Mouse (Mus musculus) limb, embryonic 13.5 days (tissue): ENCODE data around the gene Nodal. TPM values are rescaled to one million over a fixed set of nuclear protein-coding genes. Genes with fewer than 3 reads are reported as not detected.

Experiments
- ATAC-seq: fragments of 200-750 bp; cut with Nextera tagmentation; 2 replicates; pipeline ENCODE4 v1.8.0; 2017; ENCODE audit warnings: low read depth, moderate number of reproducible peaks, moderate TSS enrichment; ENCODE audit not compliant: low FRiP score
- H3K27ac ChIP-seq: fragments of 300-500 bp; sonication (generic); 2 replicates; pipeline ENCODE4 v1.5.1; 2015; ENCODE audit warnings: inconsistent platforms, mild to moderate bottlenecking, moderate library complexity
- H3K27me3 ChIP-seq: fragments of 300-500 bp; sonication (generic); 2 replicates; pipeline ENCODE4 v1.6.1; 2015; ENCODE audit warnings: mild to moderate bottlenecking, inconsistent platforms
- H3K36me3 ChIP-seq: fragments of 300-500 bp; sonication (generic); 2 replicates; pipeline ENCODE4 v1.6.1; 2015; ENCODE audit warnings: inconsistent platforms, mild to moderate bottlenecking, moderate library complexity
- H3K4me1 ChIP-seq: fragments of 300-500 bp; sonication (generic); 2 replicates; pipeline ENCODE4 v1.6.1; 2015; ENCODE audit warnings: inconsistent platforms
- H3K4me2 ChIP-seq: fragments of 300-500 bp; sonication (generic); replicated peaks from 2 replicates; pipeline ENCODE4 v1.6.1; 2015; ENCODE audit warnings: inconsistent platforms, mild to moderate bottlenecking, moderate library complexity
- H3K4me3 ChIP-seq: fragments of 300-500 bp; sonication (generic); 2 replicates; pipeline ENCODE4 v1.5.1; 2015; ENCODE audit warnings: moderate library complexity, mild to moderate bottlenecking, inconsistent platforms
- H3K9ac ChIP-seq: fragments of 300-500 bp; sonication (generic); 2 replicates; pipeline ENCODE4 v1.6.1; 2015; ENCODE audit warnings: mild to moderate bottlenecking, inconsistent platforms
- H3K9me3 ChIP-seq: fragments of 300-500 bp; sonication (generic); 2 replicates; pipeline ENCODE4 v1.6.1; 2016; ENCODE audit warnings: inconsistent platforms
- WGBS: fragments of 180-500 bp; shearing (Covaris S2); methylation state at CpG from one replicate; pipeline ENCODE4 v1.1.7; 2015; 5-methylcytosine and 5-hydroxymethylcytosine counted together
- polyA plus RNA-seq: library from polyadenylated mRNA; unstranded; fragments of >200 nt; fragmentation: Nextera tagmentation; extraction: Ambion mirVana; gene quantifications from 2 replicates; pipeline ENCODE4 v1.2.1, GENCODE M21; 2015

Nodal gene
- polyA plus RNA-seq, 1 experiment from 2014 or later = 0.19 TPM

DNA sequence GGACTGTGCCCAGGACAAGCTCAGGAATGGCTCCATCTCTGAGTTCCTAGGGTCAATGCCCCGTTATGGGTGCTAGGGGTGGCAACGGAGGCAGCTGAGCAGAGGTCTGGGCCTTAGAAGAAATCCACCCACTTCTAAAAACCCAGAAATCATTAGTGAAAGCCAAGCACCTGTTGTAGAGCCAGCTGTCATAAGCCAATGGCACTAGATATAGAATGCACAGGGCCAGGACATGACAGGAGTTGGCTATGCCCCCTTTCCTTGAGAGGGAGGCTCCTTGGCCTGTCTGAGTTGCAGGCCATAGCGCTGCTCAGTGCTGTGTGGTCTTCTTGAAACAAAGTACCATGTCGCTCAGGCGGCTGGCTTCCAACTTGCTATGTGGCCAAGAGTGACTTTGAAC is 17.4 kb upstream of the Nodal start:
- ATAC-seq = no peak
- Histone ChIP-seq H3K27ac (no peak overlapping the region), H3K9me3 (no peaks in the 10 kb centered on the region), H3K36me3 (no peaks in the 10 kb centered on the region), H3K4me1 (no peaks in the 10 kb centered on the region), H3K27me3 (peaks cover 3% of the 10 kb centered on the region), H3K4me2 (no peak overlapping the region), H3K4me3 (no peak overlapping the region), H3K9ac (no peak overlapping the region)
- WGBS = 79% methylated on average over 5 of the region's 5 CpGs

DNA sequence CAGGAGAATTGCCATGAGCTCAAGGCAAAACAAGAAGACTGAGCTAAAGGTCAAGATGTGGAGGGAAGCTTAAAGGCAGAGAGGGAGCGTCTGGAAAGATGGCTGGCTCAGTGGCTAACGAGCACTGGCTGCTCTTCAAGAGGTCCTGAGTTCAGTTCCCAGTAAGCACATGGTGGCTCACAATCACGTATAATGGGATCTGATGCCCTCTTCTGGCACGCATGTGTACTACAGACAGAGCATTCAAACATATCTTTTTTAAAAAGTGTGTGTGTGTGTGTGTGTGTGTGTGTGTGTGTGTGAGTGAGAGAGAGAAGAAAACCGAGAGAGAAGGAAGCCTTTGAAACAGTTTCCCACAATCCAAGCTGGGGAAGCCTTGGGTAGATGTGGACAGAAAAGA is 15.3 kb upstream of the Nodal start:
- no peak overlapping the region for H3K4me3 ChIP-seq
- H3K9ac ChIP-seq = no peak overlapping the region
- H3K9me3 ChIP-seq = no peaks in the 10 kb centered on the region
- WGBS = 71% methylated on average over 5 of the region's 5 CpGs
- H3K27me3 ChIP-seq = peaks cover 20% of the 10 kb centered on the region
- no peak for ATAC-seq
- H3K36me3 ChIP-seq = no peaks in the 10 kb centered on the region
- no peaks in the 10 kb centered on the region for H3K4me1 ChIP-seq
- no peak overlapping the region for H3K4me2 ChIP-seq
- H3K27ac ChIP-seq = no peak overlapping the region

- Histone ChIP-seq H3K4me2 (no peak overlapping the region), H3K36me3 (no peaks in the 10 kb centered on the region), H3K27ac (no peak overlapping the region), H3K4me3 (no peak overlapping the region), H3K4me1 (no peaks in the 10 kb centered on the region), H3K9ac (no peak overlapping the region), H3K27me3 (peaks cover 23% of the 10 kb centered on the region), H3K9me3 (no peaks in the 10 kb centered on the region)
- no peak for ATAC-seq
- 88% methylated on average over 2 of the region's 2 CpGs for WGBS
Observed at GRCm38 (mm10) chr10:61402911-61403310, 14.9 kb upstream of the Nodal start.

GRCm38 (mm10) chr10:61405958-61406357 is 11.8 kb upstream of the Nodal start:
- H3K9ac ChIP-seq = no peak overlapping the region

GRCm38 (mm10) chr10:61409776-61410175 is 8.0 kb upstream of the Nodal start:
- Histone ChIP-seq H3K27ac (no peak overlapping the region), H3K36me3 (no peaks in the 10 kb centered on the region), H3K4me1 (no peaks in the 10 kb centered on the region), H3K4me2 (no peak overlapping the region), H3K27me3 (peaks cover 32% of the 10 kb centered on the region), H3K9ac (no peak overlapping the region), H3K9me3 (no peaks in the 10 kb centered on the region), H3K4me3 (no peak overlapping the region)
- 5% methylated on average over 4 of the region's 4 CpGs for WGBS
- no peak for ATAC-seq

More at GRCm38 (mm10) chr10:61405958-61406357, 11.8 kb upstream of the Nodal start:
- peaks cover 28% of the 10 kb centered on the region for H3K27me3 ChIP-seq
- H3K4me3 ChIP-seq = no peak overlapping the region
- no peaks in the 10 kb centered on the region for H3K36me3 ChIP-seq
- H3K27ac ChIP-seq = no peak overlapping the region
- no peak overlapping the region for H3K4me2 ChIP-seq
- H3K4me1 ChIP-seq = no peaks in the 10 kb centered on the region
- ATAC-seq = no peak
- H3K9me3 ChIP-seq = no peaks in the 10 kb centered on the region
- 8% methylated on average over 10 of the region's 10 CpGs for WGBS

DNA sequence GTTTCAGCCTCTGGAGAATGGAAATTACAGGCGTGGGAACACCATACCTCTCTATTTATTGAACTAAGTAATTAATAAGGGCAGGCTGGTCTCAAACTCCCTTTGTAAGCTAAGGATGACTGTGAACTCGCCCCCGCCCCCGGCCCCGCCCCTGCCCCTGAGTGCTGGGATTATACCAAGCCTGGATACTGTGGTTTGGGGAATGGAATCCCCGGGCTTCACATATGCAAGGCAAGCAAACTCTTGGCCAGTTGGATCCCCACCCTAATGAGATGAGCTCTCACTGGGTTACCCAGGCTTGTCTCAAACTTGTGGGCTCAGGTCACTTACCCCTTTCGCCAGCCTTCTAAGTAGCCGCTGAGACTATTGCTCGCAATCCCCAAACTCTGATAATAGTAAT is 7.6 kb upstream of the Nodal start:
- H3K27ac ChIP-seq = no peak overlapping the region
- H3K36me3 ChIP-seq = no peaks in the 10 kb centered on the region
- WGBS = 26% methylated on average over 9 of the region's 9 CpGs
- ATAC-seq = no peak
- no peak overlapping the region for H3K4me2 ChIP-seq
- H3K4me1 ChIP-seq = no peaks in the 10 kb centered on the region
- H3K9ac ChIP-seq = no peak overlapping the region
- H3K4me3 ChIP-seq = no peak overlapping the region
- H3K9me3 ChIP-seq = no peaks in the 10 kb centered on the region
- H3K27me3 ChIP-seq = peaks cover 36% of the 10 kb centered on the region

GRCm38 (mm10) chr10:61412910-61413625 is 4.7 kb upstream of the Nodal start:
- WGBS = 37% methylated on average over 21 of the region's 21 CpGs
- Histone ChIP-seq H3K36me3 (no peaks in the 10 kb centered on the region), H3K27ac (no peak overlapping the region), H3K4me2 (no peak overlapping the region), H3K4me3 (no peak overlapping the region), H3K9me3 (no peaks in the 10 kb centered on the region), H3K4me1 (peaks cover 4% of the 10 kb centered on the region), H3K9ac (no peak overlapping the region), H3K27me3 (peaks cover 42% of the 10 kb centered on the region)
- ATAC-seq = no peak

- no peak overlapping the region for H3K4me3 ChIP-seq
- no peak for ATAC-seq
- H3K27me3 ChIP-seq = peaks cover 59% of the 10 kb centered on the region
- peaks cover 16% of the 10 kb centered on the region for H3K4me1 ChIP-seq
- H3K27ac ChIP-seq = no peak overlapping the region
- no peaks in the 10 kb centered on the region for H3K36me3 ChIP-seq
- H3K4me2 ChIP-seq = no peak overlapping the region
- 57% methylated on average over 3 of the region's 3 CpGs for WGBS
- no peak overlapping the region for H3K9ac ChIP-seq
- H3K9me3 ChIP-seq = no peaks in the 10 kb centered on the region
Observed at GRCm38 (mm10) chr10:61415240-61415639, 2.5 kb upstream of the Nodal start.

GRCm38 (mm10) chr10:61415890-61416289 is 1.9 kb upstream of the Nodal start:
- ATAC-seq = no peak
- Histone ChIP-seq H3K27ac (no peak overlapping the region), H3K4me3 (no peak overlapping the region), H3K4me2 (no peak overlapping the region), H3K27me3 (peaks cover 65% of the 10 kb centered on the region), H3K9me3 (no peaks in the 10 kb centered on the region), H3K9ac (no peak overlapping the region), H3K36me3 (no peaks in the 10 kb centered on the region), H3K4me1 (peaks cover 16% of the 10 kb centered on the region)
- 16% methylated on average over 8 of the region's 8 CpGs for WGBS

GRCm38 (mm10) chr10:61416561-61416960 is 1.2 kb upstream of the Nodal start:
- Histone ChIP-seq H3K36me3 (no peaks in the 10 kb centered on the region), H3K27me3 (peaks cover 70% of the 10 kb centered on the region), H3K4me1 (peaks cover 16% of the 10 kb centered on the region), H3K9ac (no peak overlapping the region), H3K27ac (no peak overlapping the region), H3K9me3 (no peaks in the 10 kb centered on the region), H3K4me2 (no peak overlapping the region), H3K4me3 (no peak overlapping the region)
- no peak for ATAC-seq
- WGBS = 21% methylated on average over 7 of the region's 7 CpGs

- WGBS = 40% methylated on average over 2 of the region's 2 CpGs
- no peak overlapping the region for H3K9ac ChIP-seq
- H3K9me3 ChIP-seq = no peaks in the 10 kb centered on the region
- peaks cover 70% of the 10 kb centered on the region for H3K27me3 ChIP-seq
- H3K36me3 ChIP-seq = no peaks in the 10 kb centered on the region
- peaks cover 16% of the 10 kb centered on the region for H3K4me1 ChIP-seq
- no peak overlapping the region for H3K4me3 ChIP-seq
- H3K4me2 ChIP-seq = no peak overlapping the region
- H3K27ac ChIP-seq = no peak overlapping the region
- no peak for ATAC-seq
Observed at GRCm38 (mm10) chr10:61417046-61417445, 726 bp upstream of the Nodal start.

- ATAC-seq = peak; percentile 18; the same call in 1 of the 2 replicates
- WGBS = 2% methylated on average over 37 of the region's 50 CpGs
Observed at GRCm38 (mm10) chr10:61418131-61418900, 544 bp downstream of the Nodal start.

More at GRCm38 (mm10) chr10:61418131-61418900, 544 bp downstream of the Nodal start:
- Histone ChIP-seq H3K9me3 (no peaks in the 10 kb centered on the region), H3K27ac (no peak overlapping the region), H3K27me3 (peaks cover 70% of the 10 kb centered on the region), H3K4me1 (peaks cover 16% of the 10 kb centered on the region), H3K9ac (peak overlapping the region; percentile 59), H3K4me2 (peak overlapping the region; percentile 85), H3K36me3 (no peaks in the 10 kb centered on the region), H3K4me3 (peak overlapping the region; percentile 49)
